In genomic region chr5:29434228-29434871, GRCm38 (mm10) we compare ENCODE assay signal across 8 mouse cellular contexts. TPM values are rescaled to one million over a fixed set of nuclear protein-coding genes. Genes with fewer than 3 reads are reported as not detected.
DNase-seq lines count a peak whose midpoint lies in the region; ATAC-seq and TF ChIP-seq lines count a peak whose summit lies in the region.

Nom1 (plus strand) TSS chr5:29434664.

- TF ChIP-seq POLR2A in kidney, adult 2 months (IDR thresholded peaks at IDR 0.05; ENCODE audit: low read depth, low read length) = peak; percentile 7
- peak; percentile 48; the same call in 1 of the 2 replicates for TF ChIP-seq POLR2A in spleen, adult 2 months (IDR thresholded peaks at IDR 0.05; ENCODE audit: low read depth, low read length)

- H3K4me1 ChIP-seq in embryonic facial prominence, embryonic 13.5 days = peaks cover 21% of the 10 kb centered on the region
- H3K4me1 ChIP-seq in kidney, adult 2 months (ENCODE audit: control insufficient read depth, insufficient read depth, low read length) = peaks cover 11% of the 10 kb centered on the region
- H3K4me1 ChIP-seq in limb, embryonic 12.5 days (replicated peaks) = peaks cover 18% of the 10 kb centered on the region
- H3K4me1 ChIP-seq in midbrain, embryonic 15.5 days = peaks cover 23% of the 10 kb centered on the region
- peaks cover 12% of the 10 kb centered on the region; the same call in 1 of the 2 replicates for H3K4me1 ChIP-seq in spleen, adult 2 months (ENCODE audit: control insufficient read depth, insufficient read depth, insufficient read length)

- no peaks in the 10 kb centered on the region for H3K9me3 ChIP-seq in embryonic facial prominence, embryonic 13.5 days
- no peaks in the 10 kb centered on the region for H3K9me3 ChIP-seq in limb, embryonic 12.5 days
- H3K9me3 ChIP-seq in midbrain, embryonic 15.5 days = no peaks in the 10 kb centered on the region

- H3K4me3 ChIP-seq in embryonic facial prominence, embryonic 13.5 days = peak within 1 kb of the TSS; percentile 93
- H3K4me3 ChIP-seq in kidney, adult 2 months (ENCODE audit: insufficient read depth, low read depth, low read length) = peak within 1 kb of the TSS; percentile 85
- H3K4me3 ChIP-seq in limb, embryonic 12.5 days (replicated peaks) = peak within 1 kb of the TSS; percentile 94
- H3K4me3 ChIP-seq in midbrain, embryonic 15.5 days = peak within 1 kb of the TSS; percentile 89
- H3K4me3 ChIP-seq in spleen, adult 2 months (ENCODE audit: extremely low read depth, insufficient read depth, insufficient read length) = peak within 1 kb of the TSS; percentile 83

- H3K36me3 ChIP-seq in embryonic facial prominence, embryonic 13.5 days = peaks cover 23% of the 10 kb centered on the region
- peaks cover 2% of the 10 kb centered on the region; the same call in 1 of the 2 replicates for H3K36me3 ChIP-seq in kidney, adult 2 months (ENCODE audit: control insufficient read depth, insufficient read depth, low read length)
- peaks cover 35% of the 10 kb centered on the region for H3K36me3 ChIP-seq in limb, embryonic 12.5 days
- H3K36me3 ChIP-seq in midbrain, embryonic 15.5 days (replicated peaks) = peaks cover 22% of the 10 kb centered on the region
- peaks cover 9% of the 10 kb centered on the region for H3K36me3 ChIP-seq in spleen, adult 2 months (ENCODE audit: control insufficient read depth, insufficient read depth, low read length)

- TF ChIP-seq CTCF in kidney, adult 2 months (conservative IDR thresholded peaks at IDR 0.05; ENCODE audit: insufficient read depth, insufficient read length, low read depth, low read length) = no peak
- no peak for TF ChIP-seq CTCF in spleen, adult 2 months (IDR thresholded peaks at IDR 0.05; ENCODE audit: extremely low read depth, insufficient read depth, insufficient read length, insufficient replicate concordance)

- H3K4me2 ChIP-seq in embryonic facial prominence, embryonic 13.5 days = peak within 1 kb of the TSS; percentile 96
- H3K4me2 ChIP-seq in limb, embryonic 12.5 days = peak within 1 kb of the TSS; percentile 88
- H3K4me2 ChIP-seq in midbrain, embryonic 15.5 days = peak within 1 kb of the TSS; percentile 97

- peak within 1 kb of the TSS; percentile 93 for H3K9ac ChIP-seq in embryonic facial prominence, embryonic 13.5 days
- H3K9ac ChIP-seq in limb, embryonic 12.5 days (replicated peaks) = peak within 1 kb of the TSS; percentile 87
- peak within 1 kb of the TSS; percentile 81 for H3K9ac ChIP-seq in midbrain, embryonic 15.5 days

- peak within 1 kb of the TSS; percentile 55; the same call in 1 of the 2 replicates for H3K27ac ChIP-seq in embryonic facial prominence, embryonic 13.5 days
- peak within 1 kb of the TSS; percentile 32 for H3K27ac ChIP-seq in kidney, adult 2 months (ENCODE audit: insufficient read depth, low read depth, low read length)
- H3K27ac ChIP-seq in limb, embryonic 12.5 days = peak within 1 kb of the TSS; percentile 67
- peak within 1 kb of the TSS; percentile 81 for H3K27ac ChIP-seq in midbrain, embryonic 15.5 days
- H3K27ac ChIP-seq in spleen, adult 2 months (ENCODE audit: insufficient read depth, low read length) = peak within 1 kb of the TSS; percentile 76

- peak; percentile 91 for ATAC-seq in embryonic facial prominence, embryonic 13.5 days (ENCODE audit: insufficient number of reproducible peaks, insufficient read depth, low FRiP score, low TSS enrichment, low read depth)
- peak; percentile 90 for ATAC-seq in limb, embryonic 12.5 days (ENCODE audit: insufficient number of reproducible peaks, insufficient read depth, low FRiP score, low TSS enrichment, low read depth)
- peak; percentile 100 for ATAC-seq in midbrain, embryonic 15.5 days (replicated peaks)

- H3K27me3 ChIP-seq in embryonic facial prominence, embryonic 13.5 days = peaks cover 21% of the 10 kb centered on the region
- no peaks in the 10 kb centered on the region for H3K27me3 ChIP-seq in kidney, adult 2 months (replicated peaks; ENCODE audit: control insufficient read depth, insufficient read depth, low read length)
- H3K27me3 ChIP-seq in limb, embryonic 12.5 days = peaks cover 4% of the 10 kb centered on the region; the same call in 1 of the 2 replicates
- H3K27me3 ChIP-seq in midbrain, embryonic 15.5 days (replicated peaks) = no peaks in the 10 kb centered on the region
- no peaks in the 10 kb centered on the region for H3K27me3 ChIP-seq in spleen, adult 2 months (ENCODE audit: control insufficient read depth, insufficient read depth, low read length)

- peak; percentile 91 for DNase-seq in 3134 (ENCODE audit: extremely low read depth, insufficient read length, low spot score)
- peak; percentile 92 to 93 for DNase-seq in adrenal gland, postnatal 36 days
- peak; percentile 93 to 96 for DNase-seq in heart, adult 18-20 months
- DNase-seq in kidney, adult 2 months = peak; percentile 94
- DNase-seq in spleen, adult 2 months (ENCODE audit: low read depth in 1 of 2, low spot score in 2 of 2) = peak; percentile 84 to 88

- WGBS in embryonic facial prominence, embryonic 13.5 days = 5% methylated on average over 29 of the region's 29 CpGs
- WGBS in kidney, adult 2 months = 5% methylated on average over 29 of the region's 29 CpGs
- 3% methylated on average over 29 of the region's 29 CpGs for WGBS in limb, embryonic 12.5 days
- WGBS in midbrain, embryonic 15.5 days = 5% methylated on average over 29 of the region's 29 CpGs
- WGBS in spleen, adult 2 months = 6% methylated on average over 29 of the region's 29 CpGs

RNA-seq across cellular contexts. Expression of gene Nom1, which starts in this region (rescaled TPM):
- total RNA-seq in adrenal gland, postnatal 36 days (2021) = 10 to 100 TPM; 36.3 to 42.3 TPM
- 27.9 and 28.0 TPM in 2 replicates for polyA plus RNA-seq in embryonic facial prominence, embryonic 13.5 days (2015; fragmentation: Nextera tagmentation; extraction: Ambion mirVana)
- total RNA-seq in heart, adult 18-20 months (2021) = 10 to 100 TPM; 11.8 to 17.8 TPM
- polyA plus RNA-seq in kidney, adult 2 months (2012; rRNA removed) = 4.8 and 6.8 TPM in 2 replicates
- 31.7 and 32.5 TPM in 2 replicates for polyA plus RNA-seq in limb, embryonic 12.5 days (2016; fragmentation: Nextera tagmentation; extraction: Ambion mirVana)
- 20.6 and 22.6 TPM in 2 replicates for polyA plus RNA-seq in midbrain, embryonic 15.5 days (2015; fragmentation: Nextera tagmentation; extraction: Ambion mirVana)
- 3.5 and 5.7 TPM in 2 replicates for polyA plus RNA-seq in spleen, adult 2 months (2012; rRNA removed)

Comparison
In these comparisons a context has a peak if more than half of its experiments do, and no peak if none do; other contexts are left out.
1. Peak in every context shown above with its lines: DNase-seq, ATAC-seq, H3K4me3 ChIP-seq and H3K27ac ChIP-seq.